Mouse (Mus musculus) bone marrow, adult 2 months (tissue): ENCODE data around the gene Themis2.

Experiments
- CTCF ChIP-seq: fragments of 200-500 bp; IDR thresholded peaks from 2 replicates; pipeline ENCODE4 v1.5.1; 2011; ENCODE audit warnings: low read length, control low read depth; ENCODE audit not compliant: control insufficient read depth, insufficient read depth
- POLR2A ChIP-seq: fragments of 200-500 bp; IDR thresholded peaks from 2 replicates; pipeline ENCODE4 v1.6.1; 2011; ENCODE audit warnings: low read depth, mild to moderate bottlenecking, control low read depth, low read length, borderline replicate concordance; ENCODE audit not compliant: control insufficient read depth

GRCm38 (mm10) chr4:132803876-132804275 lies 7.7 kb upstream of the Themis2 start:
- TF ChIP-seq CTCF (no peak), POLR2A (no peak)
